Mouse (Mus musculus) intestine, postnatal 0 days (tissue): ENCODE measurements at regions not wholly inside any gene's neighbourhood (a gene's known extent, or its start where the extent isn't known, plus 50 kb on each side); places are given as distances from the start of the nearest gene placed in this dataset.

Experiments
- ATAC-seq: fragments of 200-750 bp; cut with Nextera tagmentation; 2 replicates; pipeline ENCODE4 v1.8.0; 2017; ENCODE audit warnings: mild to moderate bottlenecking, moderate TSS enrichment, moderate library complexity
- H3K27ac ChIP-seq: fragments of 300-500 bp; sonication (generic); 2 replicates; pipeline ENCODE4 v1.5.1; 2014; ENCODE audit warnings: mild to moderate bottlenecking, low read depth, low read length, moderate library complexity
- H3K27me3 ChIP-seq: fragments of 300-500 bp; sonication (generic); replicated peaks from 2 replicates; pipeline ENCODE4 v1.6.1; 2014; ENCODE audit warnings: low read length, mixed read lengths; ENCODE audit not compliant: control insufficient read depth, insufficient read depth
- H3K36me3 ChIP-seq: fragments of 300-500 bp; sonication (generic); 2 replicates; pipeline ENCODE4 v1.6.1; 2014; ENCODE audit warnings: mild to moderate bottlenecking, moderate library complexity; ENCODE audit not compliant: control insufficient read depth, insufficient read depth
- H3K4me1 ChIP-seq: fragments of 300-500 bp; sonication (generic); replicated peaks from 2 replicates; pipeline ENCODE4 v1.6.1; 2014; ENCODE audit warnings: antibody characterized with exemption, low read length, mixed read lengths; ENCODE audit not compliant: control insufficient read depth, insufficient read depth
- H3K4me2 ChIP-seq: fragments of 300-500 bp; sonication (generic); replicated peaks from 2 replicates; pipeline ENCODE4 v1.6.1; 2014; ENCODE audit warnings: low read depth, mild to moderate bottlenecking, moderate library complexity
- H3K4me3 ChIP-seq: fragments of 300-500 bp; sonication (generic); 2 replicates; pipeline ENCODE4 v1.5.1; 2014; ENCODE audit warnings: low read depth, low read length
- H3K9ac ChIP-seq: fragments of 300-500 bp; sonication (generic); 2 replicates; pipeline ENCODE4 v1.6.1; 2014; ENCODE audit warnings: mild to moderate bottlenecking, low read depth, low read length
- H3K9me3 ChIP-seq: fragments of 300-500 bp; sonication (generic); 2 replicates; pipeline ENCODE4 v1.6.1; 2016; ENCODE audit warnings: mixed run types; ENCODE audit not compliant: control insufficient read depth
- CTCF ChIP-seq: sonication (generic); IDR thresholded peaks from 2 replicates; pipeline ENCODE4 v1.5.1; 2016; ENCODE audit warnings: low read depth, mild to moderate bottlenecking, control low read depth, antibody characterized with exemption, moderate library complexity
- WGBS: fragments of 180-500 bp; shearing (Covaris S2); extraction: QIAGEN DNeasy Blood & Tissue Kit; methylation state at CpG from one replicate; pipeline ENCODE4 v1.1.7; 2014; 5-methylcytosine and 5-hydroxymethylcytosine counted together

DNA sequence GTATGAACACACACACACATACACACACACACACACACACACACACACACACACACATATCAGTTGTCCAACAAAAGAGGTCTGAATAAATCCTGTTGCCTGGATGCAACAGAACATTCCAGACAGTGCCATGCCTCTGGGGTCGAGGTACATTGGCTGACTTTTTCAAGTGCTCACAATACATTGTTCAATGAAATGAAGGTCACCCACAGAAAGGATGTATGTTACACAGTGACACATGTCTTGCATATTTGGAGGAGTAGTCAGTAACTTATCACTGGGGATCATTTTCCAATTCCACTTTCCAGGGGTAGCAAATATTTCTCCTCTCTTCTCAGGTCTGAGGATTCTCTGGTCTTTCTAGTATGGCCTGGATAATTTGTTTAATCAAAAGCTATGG, 59.8 kb upstream of the Ppp1r26 start:
- no peak for TF ChIP-seq CTCF
- Histone ChIP-seq H3K27ac (no peak overlapping the region), H3K4me2 (no peak overlapping the region), H3K9ac (no peak overlapping the region), H3K36me3 (no peaks in the 10 kb centered on the region), H3K4me1 (no peaks in the 10 kb centered on the region), H3K27me3 (no peaks in the 10 kb centered on the region), H3K9me3 (no peaks in the 10 kb centered on the region), H3K4me3 (no peak overlapping the region)
- no peak for ATAC-seq
- WGBS = 63% methylated on average over 1 of the region's 1 CpGs

DNA sequence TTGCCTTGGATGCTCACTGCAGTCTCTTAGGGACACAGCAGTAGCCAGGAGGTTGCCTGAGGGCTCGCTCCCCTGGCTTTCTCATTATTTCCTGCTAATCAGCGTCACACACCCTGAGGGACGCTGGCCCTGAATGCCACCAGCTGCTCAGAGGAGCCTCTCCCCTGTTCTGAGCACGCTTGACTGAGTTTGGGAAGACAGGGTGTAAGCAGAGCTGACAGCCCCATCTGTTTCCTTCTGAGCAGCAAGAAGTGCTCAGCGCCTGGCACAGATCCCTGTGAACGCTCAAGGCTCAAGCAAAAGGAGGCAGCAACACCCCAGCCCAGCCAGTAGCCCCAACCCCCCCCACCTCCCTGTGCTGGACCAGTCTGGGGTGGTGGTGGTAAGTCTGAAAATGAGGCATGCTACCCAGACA, 59.2 kb upstream of the Ppp1r26 start:
- H3K36me3 ChIP-seq = no peaks in the 10 kb centered on the region
- no peaks in the 10 kb centered on the region for H3K4me1 ChIP-seq
- H3K27ac ChIP-seq = no peak overlapping the region
- no peaks in the 10 kb centered on the region for H3K9me3 ChIP-seq
- WGBS = 32% methylated on average over 6 of the region's 6 CpGs
- no peak for TF ChIP-seq CTCF
- H3K9ac ChIP-seq = no peak overlapping the region
- no peak overlapping the region for H3K4me2 ChIP-seq
- ATAC-seq = no peak
- no peaks in the 10 kb centered on the region for H3K27me3 ChIP-seq
- no peak overlapping the region for H3K4me3 ChIP-seq

DNA sequence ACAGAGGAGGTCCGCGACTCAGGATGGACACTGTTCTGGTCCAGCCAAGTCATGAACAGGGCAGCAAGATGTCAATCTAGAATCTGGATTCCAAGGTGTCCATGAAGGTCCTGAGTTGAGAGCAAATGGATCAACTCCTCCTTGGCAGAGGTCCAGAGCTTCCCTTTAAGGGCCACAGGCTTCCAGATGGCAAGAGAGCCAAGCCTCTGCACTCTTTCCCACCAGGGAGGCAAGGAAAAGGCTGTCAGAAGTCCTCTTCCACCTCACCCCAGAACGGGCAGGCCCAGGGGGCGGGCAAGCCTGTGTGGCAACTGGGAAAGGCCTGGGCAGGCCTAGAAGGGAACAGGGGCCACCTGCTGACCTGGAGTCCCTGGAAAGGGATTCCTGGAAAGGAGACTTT, 58.7 kb upstream of the Ppp1r26 start:
- no peak; the same call in 1 of the 2 replicates for ATAC-seq
- Histone ChIP-seq H3K27ac (no peak overlapping the region), H3K9me3 (no peaks in the 10 kb centered on the region), H3K27me3 (no peaks in the 10 kb centered on the region), H3K36me3 (no peaks in the 10 kb centered on the region), H3K9ac (no peak overlapping the region), H3K4me2 (no peak overlapping the region), H3K4me1 (no peaks in the 10 kb centered on the region), H3K4me3 (no peak overlapping the region)
- TF ChIP-seq CTCF = no peak
- 75% methylated on average over 4 of the region's 4 CpGs for WGBS

DNA sequence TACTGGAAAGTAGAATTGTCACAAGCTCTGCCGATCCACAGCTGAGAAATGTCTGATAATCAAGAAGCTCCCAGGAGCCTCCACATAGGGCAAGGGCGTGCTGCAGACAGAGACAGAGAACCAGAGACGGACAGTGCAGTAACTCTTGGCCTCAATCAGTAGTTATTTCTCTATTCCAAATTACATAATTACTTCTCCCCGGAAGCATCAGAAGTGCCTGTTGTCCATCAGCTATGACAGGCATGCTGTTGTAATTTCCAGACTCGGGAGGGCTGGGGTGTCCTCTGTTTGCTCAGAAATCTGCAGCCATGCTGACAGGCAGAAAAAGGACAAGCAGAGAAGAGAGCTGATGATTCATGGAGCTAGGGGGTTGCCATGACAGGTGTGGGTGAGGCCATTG, 56.9 kb upstream of the Ppp1r26 start:
- no peak for TF ChIP-seq CTCF
- no peak overlapping the region for H3K4me2 ChIP-seq
- H3K36me3 ChIP-seq = no peaks in the 10 kb centered on the region
- 63% methylated on average over 5 of the region's 5 CpGs for WGBS
- H3K9ac ChIP-seq = no peak overlapping the region
- H3K27ac ChIP-seq = no peak overlapping the region
- H3K9me3 ChIP-seq = no peaks in the 10 kb centered on the region
- ATAC-seq = no peak
- no peak overlapping the region for H3K4me3 ChIP-seq
- H3K4me1 ChIP-seq = no peaks in the 10 kb centered on the region
- no peaks in the 10 kb centered on the region for H3K27me3 ChIP-seq

DNA sequence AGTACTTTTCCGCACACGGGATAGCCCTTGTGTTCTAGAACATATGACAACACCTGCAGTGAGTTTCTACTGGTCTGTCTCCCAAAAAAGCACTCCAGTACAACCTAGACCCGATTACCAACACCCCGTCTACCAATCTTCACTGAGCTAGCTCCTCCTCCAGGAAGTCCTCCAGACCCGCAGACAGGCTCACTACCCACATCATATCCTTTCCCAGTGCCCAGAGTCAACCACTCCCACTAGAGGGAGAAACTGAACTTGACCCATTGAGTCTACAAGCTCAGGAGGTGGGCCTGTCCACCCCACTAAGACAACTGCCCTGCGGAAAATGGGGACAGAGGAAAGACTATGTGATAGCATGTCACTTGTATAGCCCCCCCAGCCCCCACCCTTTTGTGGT, 51.2 kb upstream of the Ppp1r26 start:
- no peaks in the 10 kb centered on the region for H3K9me3 ChIP-seq
- no peaks in the 10 kb centered on the region for H3K36me3 ChIP-seq
- no peak overlapping the region for H3K4me3 ChIP-seq
- H3K4me2 ChIP-seq = no peak overlapping the region
- no peak overlapping the region for H3K27ac ChIP-seq
- ATAC-seq = no peak
- no peaks in the 10 kb centered on the region for H3K4me1 ChIP-seq
- TF ChIP-seq CTCF = no peak
- no peaks in the 10 kb centered on the region for H3K27me3 ChIP-seq
- H3K9ac ChIP-seq = no peak overlapping the region
- 84% methylated on average over 6 of the region's 6 CpGs for WGBS
